Mouse (Mus musculus): ENCODE data around the gene Ddx5.
"Not testable (repeated sequence)": the region's sequence is repeated elsewhere in the genome, so short reads cannot be mapped to it uniquely, and the experiment has no call there.

The Ddx5 gene

DNA sequence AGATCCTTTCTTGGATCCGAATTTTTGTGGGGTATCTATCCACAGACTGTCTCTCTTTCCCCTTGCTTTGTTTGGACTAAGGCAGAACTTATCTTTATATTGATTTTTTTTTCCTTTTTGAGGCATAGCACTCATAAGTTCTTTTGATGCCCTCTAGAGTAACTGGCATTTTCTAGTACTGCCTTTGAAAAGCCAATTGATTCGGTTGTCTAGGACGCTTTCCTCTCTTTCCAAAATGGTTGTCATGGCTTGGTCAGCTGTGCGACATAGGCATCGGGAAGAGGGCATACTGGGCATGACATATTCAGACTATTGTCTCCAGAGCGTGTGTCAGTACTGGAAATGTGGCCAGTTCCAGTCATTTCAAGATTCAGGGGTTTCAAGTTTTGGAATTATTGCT lies 664 bp upstream of the Ddx5 start:
- DNase-seq (ENCODE audit: low read depth, low spot score) = no peak

DNA sequence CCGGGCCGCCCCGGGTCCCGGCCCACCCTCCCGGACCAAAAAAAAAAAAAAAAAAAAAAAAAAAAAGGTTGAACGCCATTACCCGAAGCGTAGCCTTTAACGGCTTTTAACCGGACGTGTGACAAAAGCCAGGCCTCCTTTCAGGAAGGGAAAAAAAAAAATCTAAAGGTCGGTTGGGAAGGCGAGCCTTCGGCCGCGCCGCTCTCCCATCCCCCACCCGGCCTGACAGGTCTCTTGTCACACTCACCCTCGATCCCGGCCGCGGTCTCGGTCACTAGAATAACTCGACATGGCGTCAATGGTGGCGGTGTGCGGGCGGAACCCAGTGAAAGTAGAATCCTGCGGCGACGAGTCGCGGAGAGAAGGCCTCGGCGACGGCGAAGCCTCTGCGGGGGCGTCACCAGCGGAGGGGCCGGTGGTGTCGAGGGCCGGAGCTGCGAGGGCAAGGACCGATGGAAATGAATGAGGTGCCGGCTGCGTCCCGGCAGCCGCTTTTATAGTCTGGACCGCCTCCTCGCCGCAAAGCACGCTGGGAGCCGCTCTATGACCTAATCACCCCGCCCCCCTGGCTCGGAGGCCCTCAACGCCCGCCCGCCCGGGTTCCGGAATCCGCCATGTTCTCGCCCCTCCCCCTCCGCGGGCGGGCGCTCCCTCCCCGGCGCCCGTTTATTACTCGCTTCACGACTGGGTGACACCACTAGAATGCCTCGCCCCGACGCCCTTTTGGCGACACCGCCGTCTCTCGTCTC lies 785 bp downstream of the Ddx5 start:
- peak; percentile 98 for DNase-seq (ENCODE audit: low read depth, low spot score)

DNA sequence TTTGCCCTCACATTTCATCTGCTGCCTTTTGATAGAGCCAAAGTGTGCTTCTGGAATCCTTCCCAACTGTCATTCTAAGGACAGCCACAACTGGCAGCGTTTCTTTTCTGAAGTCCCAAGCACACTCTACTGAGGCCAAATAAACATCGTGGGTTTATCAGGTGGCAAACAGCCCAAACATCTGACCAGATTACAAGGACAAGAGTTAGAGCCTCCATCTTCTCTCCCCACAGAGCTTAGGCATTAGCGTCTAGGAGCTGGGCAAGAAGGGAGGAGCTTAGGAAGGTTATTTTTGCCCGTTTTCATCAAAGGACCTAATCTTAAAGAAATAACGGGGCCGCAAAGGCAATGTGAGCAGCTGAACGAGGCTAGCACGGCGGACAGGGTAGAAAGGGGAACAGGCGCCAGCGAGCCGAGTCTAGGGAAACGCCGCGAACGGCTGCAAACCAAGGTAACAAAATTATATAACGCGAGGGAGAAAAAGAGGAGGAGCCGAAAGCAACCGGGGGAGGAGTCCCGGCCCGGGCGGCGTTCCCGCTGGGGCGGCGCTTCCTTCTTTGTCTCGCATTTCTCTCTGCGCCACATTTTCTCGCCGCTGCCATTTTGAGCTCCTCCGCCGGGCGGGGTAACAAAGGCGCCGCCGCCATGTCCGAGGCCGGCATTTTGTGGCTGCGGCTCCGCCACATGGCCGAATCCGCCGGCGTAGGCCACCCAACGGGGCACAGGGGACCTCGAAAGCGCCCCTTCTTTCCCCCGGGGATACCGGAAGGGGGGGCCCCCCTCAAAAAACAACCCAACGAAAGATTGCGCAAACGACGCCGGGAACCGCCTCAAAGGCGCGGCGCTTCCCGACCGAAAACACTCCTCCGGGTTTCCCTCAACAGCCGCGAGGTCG lies 1.6 kb downstream of the Ddx5 start:
- peak; percentile 96 for DNase-seq (ENCODE audit: low read depth, low spot score)

DNA sequence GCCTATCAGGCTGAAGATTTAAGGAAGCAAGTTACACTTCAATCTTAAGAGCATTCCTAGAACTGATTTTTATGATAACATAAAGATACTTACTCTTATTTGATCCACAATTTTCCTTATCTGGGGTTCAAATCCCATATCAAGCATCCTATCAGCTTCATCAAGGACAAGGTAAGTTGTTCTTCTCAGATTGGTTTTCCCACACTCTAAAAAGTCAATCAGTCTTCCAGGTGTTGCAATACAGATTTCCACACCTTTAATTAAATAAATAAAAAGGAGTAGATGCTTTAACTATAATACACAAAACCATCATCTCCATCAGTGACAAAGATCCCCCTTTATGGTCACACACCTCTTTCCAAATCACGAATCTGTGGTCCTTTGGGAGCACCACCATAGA lies 3.9 kb downstream of the Ddx5 start:
- DNase-seq (ENCODE audit: low read depth, low spot score) = no peak

DNA sequence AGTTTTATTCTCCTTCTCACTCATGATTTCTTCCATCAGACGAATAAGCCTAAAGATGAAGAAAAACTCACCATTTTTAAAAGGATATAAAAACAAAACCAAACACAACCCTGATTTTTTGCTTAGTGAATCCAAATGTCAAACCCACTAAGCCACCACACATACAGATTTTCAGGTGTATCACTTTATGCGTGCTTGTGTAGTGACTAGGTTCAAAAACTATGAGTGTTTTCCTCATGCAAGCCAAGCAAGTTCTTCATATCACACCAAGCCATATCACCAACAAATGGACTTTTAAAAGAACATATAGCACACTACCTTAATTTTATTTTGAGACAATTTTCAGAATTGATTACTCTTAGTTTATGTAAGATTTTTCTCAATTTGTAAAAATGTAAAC lies 4.5 kb downstream of the Ddx5 start:
- no peak for DNase-seq (ENCODE audit: low read depth, low spot score)

DNA sequence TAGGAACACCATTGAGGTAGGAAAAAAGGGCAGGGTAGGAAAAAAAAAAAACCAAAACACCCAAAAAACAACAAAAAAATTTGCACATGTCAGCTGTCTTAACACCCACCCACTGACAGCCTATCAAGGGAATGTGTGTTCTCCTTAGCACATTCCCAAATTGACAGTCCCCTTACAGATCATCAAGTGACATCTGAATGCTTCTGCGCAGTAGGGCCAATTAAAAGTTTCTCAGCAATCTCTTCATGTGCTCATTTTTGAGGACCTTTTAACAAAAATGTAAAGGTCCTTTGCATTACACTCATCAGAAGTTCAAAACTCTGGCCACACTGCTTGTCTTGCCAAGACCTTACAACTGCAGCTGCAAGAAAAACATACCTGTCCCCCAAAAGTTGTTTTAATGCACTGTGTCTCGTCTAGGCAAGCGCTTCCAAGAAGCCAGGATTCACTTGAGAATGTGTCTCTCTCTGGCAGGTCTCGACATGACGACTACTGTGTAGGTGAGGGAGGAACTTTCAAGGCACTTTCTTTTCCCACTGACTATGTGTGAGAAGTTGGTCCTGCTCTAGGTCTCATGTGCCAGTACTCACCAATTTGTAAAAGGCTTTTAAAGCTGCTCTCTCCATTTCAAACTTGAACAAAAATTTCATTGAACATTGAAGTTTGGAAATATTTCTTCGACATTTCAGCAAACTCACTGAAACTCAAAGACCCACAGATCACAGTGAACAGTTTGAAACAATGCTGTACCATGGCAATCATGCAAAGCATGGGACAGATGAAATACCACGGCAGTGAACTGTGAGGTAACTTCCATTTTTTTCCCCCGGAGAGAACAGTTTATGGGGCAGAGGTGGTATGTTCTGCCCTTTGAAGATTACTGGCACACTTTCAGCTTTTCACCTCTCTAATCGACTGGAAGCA lies 5.9 kb downstream of the Ddx5 start:
- DNase-seq (ENCODE audit: low read depth, low spot score) = no peak

DNA sequence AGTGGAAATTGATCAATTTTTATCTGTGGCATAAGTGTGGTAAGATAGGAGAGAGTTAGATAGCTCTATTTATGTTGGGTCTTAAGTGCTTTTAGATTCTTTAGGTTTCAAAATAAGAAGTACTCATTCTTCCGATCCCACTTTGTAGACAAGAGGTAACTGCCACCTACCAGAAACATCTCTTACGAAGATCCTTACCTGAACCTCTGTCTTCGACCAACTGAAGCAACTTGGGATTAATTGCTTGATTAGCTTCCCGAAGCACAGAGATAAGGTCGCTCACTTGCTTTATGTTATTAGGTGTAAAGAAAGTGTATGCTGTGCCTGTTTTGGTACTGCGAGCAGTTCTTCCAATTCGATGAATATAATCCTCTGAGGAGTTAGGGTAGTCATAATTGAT lies 6.7 kb downstream of the Ddx5 start:
- not testable (repeated sequence) for DNase-seq (ENCODE audit: low read depth, low spot score)

DNA sequence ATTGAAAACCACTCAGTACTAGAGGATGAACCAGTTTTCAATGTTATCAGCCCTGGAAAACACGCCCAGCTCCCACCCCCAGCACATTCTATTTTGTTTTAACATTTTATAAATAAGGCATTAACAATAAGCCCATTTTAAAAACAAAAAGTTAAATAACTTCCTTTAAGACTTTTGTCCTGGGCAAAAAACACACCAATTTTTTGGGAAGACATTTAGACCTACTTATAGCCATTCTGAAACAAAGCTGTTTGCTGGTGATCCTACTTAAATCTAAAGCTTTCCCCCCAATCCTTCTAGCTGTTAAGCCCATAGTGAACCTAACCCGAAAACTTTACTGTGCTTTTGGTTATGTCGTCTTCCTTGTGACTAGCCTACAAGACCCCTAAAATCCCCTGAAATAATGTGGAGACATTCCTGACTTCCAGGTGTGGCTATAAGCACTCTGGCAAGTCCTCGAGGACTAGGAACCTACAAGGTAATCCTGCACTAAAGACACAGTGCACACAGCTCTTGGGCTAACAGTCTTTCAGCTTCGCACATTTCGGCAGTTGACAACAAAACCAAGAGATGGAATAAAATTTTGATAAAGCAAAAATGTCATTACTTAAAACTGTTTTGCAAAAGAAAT lies 8.3 kb downstream of the Ddx5 start:
- DNase-seq (ENCODE audit: low read depth, low spot score) = no peak

DNA sequence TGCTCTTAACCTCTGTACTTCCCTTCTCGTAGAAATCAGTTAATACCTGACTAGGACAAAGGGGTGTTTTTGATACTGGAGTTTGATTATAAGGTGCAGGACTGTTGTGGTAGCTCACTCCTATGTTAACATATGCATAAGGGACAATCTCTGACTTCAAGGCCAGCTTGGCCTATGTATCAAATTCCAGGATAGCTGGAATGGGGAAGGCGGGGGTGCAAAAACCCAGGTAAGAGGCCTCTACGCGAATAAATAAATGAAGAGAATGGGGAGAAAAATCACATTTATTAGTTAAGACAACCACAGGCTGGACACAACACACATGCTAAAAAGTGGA lies 8.9 kb downstream of the Ddx5 start:
- DNase-seq (ENCODE audit: low read depth, low spot score) = no peak

DNA sequence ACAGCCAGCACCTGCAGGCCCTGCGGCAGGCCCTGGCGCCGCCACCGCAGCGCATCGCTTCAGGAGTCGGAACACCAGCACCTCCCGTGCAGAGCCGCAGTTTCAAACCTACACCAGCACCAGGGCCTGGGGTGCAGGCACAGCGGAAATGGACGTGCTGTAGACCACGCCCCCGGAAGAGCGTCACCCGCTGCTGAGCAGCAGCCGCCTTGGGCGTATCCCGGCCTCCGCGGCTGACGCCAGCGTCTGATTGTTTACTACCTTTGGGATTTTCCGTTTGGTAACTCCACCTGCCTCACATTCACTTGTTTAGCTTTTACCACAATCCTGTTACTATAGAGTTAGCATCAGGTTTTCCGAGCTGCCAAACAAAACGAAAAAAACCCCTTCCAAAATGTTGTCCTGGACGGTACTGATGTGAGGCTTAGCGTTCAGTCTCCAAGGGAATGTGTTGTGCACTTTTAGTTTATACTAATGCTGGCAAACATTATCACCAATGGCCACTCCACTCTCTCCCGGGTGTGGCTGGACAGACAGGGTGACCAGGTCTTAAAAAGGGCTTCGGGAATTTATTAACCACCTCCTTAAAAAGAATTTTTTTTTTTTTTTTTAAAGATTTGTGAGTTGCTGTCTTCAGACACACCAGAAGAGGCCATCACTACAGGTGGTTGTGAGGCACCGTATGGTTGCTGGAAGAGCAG lies 9.4 kb downstream of the Ddx5 start, which contains the start of gene Polg2:
Polg2 (minus strand) TSS at position 150 of the 701 bp plus-strand sequence.
- peak; percentile 93 for DNase-seq (ENCODE audit: low read depth, low spot score)

DNA sequence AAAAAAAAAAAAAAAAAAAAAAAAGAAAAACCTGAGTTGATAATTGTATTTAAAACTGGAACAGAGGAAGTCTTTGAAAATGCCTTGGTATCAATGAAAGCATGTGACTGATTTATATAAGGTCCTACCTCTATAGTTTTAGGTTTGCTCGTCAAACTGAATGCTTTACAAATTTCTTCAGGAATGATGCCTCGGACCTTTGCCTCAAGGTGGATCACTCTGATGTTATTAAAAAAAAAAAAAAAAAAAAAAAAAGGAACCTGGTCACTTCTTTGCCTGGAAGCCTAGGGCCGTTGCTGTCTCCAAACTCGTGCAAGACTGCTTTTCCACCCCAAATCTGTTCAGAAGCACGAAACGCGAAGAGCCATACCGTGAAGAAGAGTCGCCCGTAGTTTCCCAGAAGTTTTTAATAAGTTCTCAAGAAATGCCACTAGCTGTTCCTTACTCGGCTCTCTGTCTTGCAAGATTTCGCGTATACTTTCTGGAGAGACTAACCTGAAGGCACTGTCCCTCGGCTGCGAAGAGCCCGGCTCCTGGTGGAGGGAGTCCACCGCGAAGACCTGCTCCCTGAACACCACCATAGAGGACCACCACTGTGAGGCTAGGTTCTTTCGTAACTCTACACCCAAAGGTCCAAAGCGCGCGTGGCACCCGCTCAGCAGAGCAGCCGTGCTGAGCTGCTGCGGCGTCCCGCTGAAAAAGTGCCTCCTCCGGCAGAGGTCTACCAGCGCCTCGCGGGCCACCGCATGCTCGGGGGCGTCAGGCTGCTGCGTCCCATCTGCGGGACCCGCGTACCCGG lies 10.2 kb downstream of the Ddx5 start:
- DNase-seq (ENCODE audit: low read depth, low spot score) = no peak

DNA sequence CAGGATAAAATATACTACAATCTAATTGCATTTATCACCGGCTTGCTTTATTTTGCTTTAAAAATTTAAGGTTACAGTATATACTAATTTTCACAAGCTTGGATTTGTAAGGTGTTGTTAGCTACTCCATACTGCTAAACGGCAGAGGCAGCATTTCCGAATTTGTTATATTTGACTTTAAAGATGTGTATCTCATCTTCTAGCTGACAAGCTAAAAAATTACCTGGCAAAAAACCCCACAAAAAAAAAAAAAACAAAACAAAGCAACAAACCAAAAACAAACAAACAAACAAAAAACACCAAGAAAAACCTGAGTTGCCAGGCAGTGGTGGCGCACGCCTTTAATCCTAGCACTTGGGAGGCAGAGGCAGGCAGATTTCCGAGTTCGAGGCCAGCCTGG lies 10.9 kb downstream of the Ddx5 start:
- no peak for DNase-seq (ENCODE audit: low read depth, low spot score)

DNA sequence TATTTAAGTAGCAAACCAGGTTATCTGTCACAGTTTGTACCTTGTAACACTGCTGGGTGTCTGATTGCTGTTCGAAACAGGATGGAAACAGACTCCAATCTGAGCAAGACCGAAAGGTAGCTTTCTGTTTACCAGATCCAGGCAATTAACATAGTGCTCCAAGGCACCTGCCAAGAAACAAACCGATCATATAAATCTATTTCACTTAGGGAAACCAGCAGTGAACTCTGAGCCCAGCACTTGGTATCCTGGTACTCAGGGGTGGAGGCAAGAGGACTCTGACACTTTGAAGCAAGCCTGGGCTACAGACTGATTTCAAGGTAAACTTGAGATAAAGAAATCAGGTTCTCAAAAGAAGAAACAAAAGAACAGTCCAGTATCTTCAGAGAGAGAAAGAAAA lies 11.6 kb downstream of the Ddx5 start:
- DNase-seq (ENCODE audit: low read depth, low spot score) = no peak

DNA sequence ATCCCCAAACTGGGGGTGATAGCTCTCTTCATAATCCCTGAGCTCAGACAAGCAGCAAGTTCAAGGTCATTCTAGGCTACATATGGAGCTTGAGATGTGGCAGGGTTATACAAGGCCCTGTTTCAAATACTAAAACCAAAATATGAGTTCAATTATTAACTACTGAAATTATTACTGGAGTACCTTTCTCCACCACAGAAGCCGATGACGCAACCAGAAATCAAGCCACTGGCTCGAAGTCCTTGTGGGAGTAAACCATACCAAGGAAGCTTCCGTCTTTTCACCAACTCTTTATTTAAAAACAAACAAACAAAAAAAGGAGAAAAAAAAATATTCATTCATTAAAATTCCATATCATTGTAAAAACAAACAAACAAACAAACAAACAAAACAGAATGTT lies 12.0 kb downstream of the Ddx5 start:
- DNase-seq (ENCODE audit: low read depth, low spot score) = no peak

DNA sequence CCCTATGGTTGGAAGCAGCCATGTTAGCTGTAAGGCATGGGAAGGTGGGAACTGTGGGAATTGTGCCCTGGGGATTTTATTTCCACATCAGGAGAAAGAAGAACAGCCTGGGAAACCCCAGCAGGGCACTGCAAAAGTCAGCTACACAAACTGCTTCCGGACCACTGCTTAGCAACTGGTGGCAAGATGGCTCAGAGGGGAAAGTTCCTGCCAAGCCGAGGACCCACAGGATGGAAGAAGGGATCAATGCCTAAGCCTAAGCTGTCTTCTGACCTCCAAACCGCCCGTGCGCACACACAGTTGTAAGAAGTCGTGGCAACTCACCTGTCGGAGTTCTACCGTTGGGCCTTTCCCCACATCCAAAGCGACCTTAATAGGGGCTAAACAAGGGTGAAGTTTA lies 15.9 kb downstream of the Ddx5 start:
- no peak for DNase-seq (ENCODE audit: low read depth, low spot score)

DNA sequence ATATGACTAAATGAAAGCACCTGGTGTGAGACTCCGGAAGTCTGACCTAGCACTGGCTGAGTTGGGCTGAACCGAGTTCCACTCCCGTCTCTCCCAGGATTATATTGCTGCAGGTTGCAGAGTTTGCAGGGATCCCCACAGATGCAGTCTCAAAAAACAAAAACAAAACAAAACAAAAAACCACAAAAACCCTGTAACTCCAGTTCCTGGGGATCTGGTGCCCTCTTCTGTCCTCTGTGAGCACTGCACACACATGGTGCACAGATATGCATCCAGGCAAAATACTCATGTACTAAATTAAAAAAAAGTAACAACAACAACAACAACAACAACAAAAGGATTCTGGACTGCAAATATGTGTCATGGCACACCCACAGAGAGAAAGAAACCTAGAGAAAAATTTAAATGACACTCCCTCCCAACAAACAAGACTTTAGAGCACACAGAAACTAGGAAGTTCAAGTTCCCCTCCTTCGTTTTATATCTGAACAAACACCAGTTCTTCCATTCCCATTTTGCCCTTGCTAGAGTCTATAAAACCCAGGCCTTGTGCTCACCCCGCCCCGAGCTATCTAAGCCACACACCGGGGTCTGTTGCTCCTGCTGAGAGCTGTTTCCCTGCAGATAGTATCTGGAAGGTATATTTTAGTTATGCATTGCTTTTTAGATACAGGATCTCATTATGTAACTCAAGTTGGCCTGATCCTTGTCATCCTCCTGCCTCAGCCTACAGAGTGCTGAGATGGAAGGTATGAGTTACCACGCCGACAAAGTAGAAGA lies 18.6 kb downstream of the Ddx5 start:
- no peak for DNase-seq (ENCODE audit: low read depth, low spot score)

DNA sequence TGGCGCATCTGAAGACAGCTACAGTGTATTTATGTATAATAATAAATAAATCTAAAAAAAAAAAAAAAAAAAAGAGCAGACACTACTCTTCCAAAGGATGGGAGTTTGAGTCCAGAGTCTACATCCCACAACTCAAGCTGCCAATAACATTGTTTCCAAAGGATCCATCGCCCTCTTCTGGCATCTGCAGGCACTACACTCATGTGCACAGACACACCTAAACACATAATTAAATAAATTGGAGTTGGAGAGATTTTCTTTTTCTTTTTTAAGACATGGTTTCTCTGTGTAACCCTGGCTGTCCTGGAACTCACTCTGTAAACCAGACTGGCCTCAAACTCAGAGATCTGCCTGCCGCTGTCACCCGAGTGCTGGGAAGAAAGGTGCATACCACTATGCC lies 21.5 kb downstream of the Ddx5 start:
- DNase-seq (ENCODE audit: low read depth, low spot score) = no peak

DNA sequence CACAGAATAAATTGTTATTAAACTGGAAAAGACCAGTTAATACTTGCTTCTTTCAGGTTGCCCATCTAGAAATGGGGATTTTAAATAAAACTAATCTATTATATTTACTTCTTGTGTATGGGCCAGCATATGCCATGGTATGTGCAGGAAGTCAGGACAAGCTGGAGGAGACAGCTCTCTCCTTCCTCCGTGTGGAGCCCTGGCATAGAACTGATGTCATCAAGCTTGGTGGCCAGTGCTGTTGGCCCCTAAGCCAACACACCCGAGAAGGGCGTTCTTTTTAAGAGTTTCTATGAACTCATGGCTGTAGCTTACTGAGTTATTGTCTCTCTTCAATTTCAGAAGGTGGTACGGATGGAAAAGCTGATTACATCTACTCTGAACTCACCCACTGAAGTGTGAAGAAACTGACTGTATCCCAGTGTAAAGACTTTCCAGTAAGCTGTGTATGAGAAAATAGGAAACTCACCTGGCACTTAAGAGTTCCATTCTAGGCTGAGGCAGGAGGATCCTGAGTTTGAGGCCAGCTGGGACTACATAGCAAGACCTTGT lies 22.3 kb downstream of the Ddx5 start:
- no peak for DNase-seq (ENCODE audit: low read depth, low spot score)

DNA sequence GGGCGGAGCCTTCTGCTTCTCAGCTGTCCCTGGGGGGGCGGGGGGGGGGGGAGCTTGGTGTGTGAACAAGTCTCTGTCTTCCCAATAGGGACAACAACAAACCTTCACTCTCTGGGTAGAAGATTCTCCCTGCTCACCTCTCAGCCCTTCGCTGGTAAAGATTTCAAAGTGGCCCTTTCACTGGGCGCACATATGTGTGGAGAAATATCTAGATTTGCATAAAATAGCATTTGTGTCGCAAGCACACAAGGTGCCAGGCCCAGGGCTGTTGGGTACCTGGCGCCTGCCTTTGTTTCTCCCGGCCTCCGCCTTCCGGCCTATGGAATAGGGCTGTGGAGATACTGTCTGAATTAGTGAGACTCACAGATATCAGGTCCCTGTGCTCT lies 26.2 kb downstream of the Ddx5 start:
- DNase-seq (ENCODE audit: low read depth, low spot score) = no peak
